Mouse (Mus musculus) spleen, adult 2 months (tissue): ENCODE results near the gene Cpt1c. TPM values are rescaled to one million over a fixed set of nuclear protein-coding genes. Genes with fewer than 3 reads are reported as not detected.

ENCODE experiments used
- DNase-seq, 2 experiments: peaks; one replicate each; pipeline versions ENCODE4 v3.0.0 to v3.0.0-alpha.2; 2012 to 2021; ENCODE audit warnings: low spot score in 2 of 2, low read depth in 1 of 2
- H3K27ac ChIP-seq: fragments of 200-500 bp; 2 replicates; pipeline ENCODE4 v1.5.1; 2012; ENCODE audit warnings: low read length, inconsistent platforms; ENCODE audit not compliant: insufficient read depth
- H3K27me3 ChIP-seq: fragments of 200-500 bp; 2 replicates; pipeline ENCODE4 v1.6.1; 2012; ENCODE audit warnings: mild to moderate bottlenecking, moderate library complexity, low read length, inconsistent platforms; ENCODE audit not compliant: control insufficient read depth, insufficient read depth
- H3K36me3 ChIP-seq: fragments of 200-500 bp; 2 replicates; pipeline ENCODE4 v1.6.1; 2012; ENCODE audit warnings: mild to moderate bottlenecking, low read length, inconsistent platforms; ENCODE audit not compliant: control insufficient read depth, insufficient read depth
- H3K4me1 ChIP-seq: fragments of 200-500 bp; 2 replicates; pipeline ENCODE4 v1.6.1; 2011; ENCODE audit warnings: inconsistent platforms; ENCODE audit not compliant: control insufficient read depth, insufficient read depth, insufficient read length
- H3K4me3 ChIP-seq: fragments of 200-500 bp; 2 replicates; pipeline ENCODE4 v1.5.1; 2011; ENCODE audit warnings: mild to moderate bottlenecking, inconsistent platforms; ENCODE audit not compliant: insufficient read depth, insufficient read length; ENCODE audit errors: extremely low read depth
- CTCF ChIP-seq: fragments of 200-500 bp; IDR thresholded peaks from 2 replicates; pipeline ENCODE4 v1.5.1; 2011; ENCODE audit warnings: mild to moderate bottlenecking, inconsistent platforms; ENCODE audit not compliant: insufficient read depth, insufficient read length, insufficient replicate concordance; ENCODE audit errors: extremely low read depth
- POLR2A ChIP-seq: fragments of 200-500 bp; IDR thresholded peaks from 2 replicates; pipeline ENCODE4 v1.6.1; 2011; ENCODE audit warnings: low read depth, low read length, inconsistent platforms
- WGBS: fragments of 180-500 bp; shearing (Covaris S2); methylation state at CpG from one replicate; pipeline ENCODE4 v1.1.7; 2018; 5-methylcytosine and 5-hydroxymethylcytosine counted together
- polyA plus RNA-seq: library from polyadenylated mRNA; depleted of rRNA; stranded (reverse); fragments of >200 nt; gene quantifications from 2 replicates; pipeline ENCODE4 v1.2.3, GENCODE M21; 2012

Cpt1c gene
- polyA plus RNA-seq, 1 experiment, result 6.1 TPM

DNA sequence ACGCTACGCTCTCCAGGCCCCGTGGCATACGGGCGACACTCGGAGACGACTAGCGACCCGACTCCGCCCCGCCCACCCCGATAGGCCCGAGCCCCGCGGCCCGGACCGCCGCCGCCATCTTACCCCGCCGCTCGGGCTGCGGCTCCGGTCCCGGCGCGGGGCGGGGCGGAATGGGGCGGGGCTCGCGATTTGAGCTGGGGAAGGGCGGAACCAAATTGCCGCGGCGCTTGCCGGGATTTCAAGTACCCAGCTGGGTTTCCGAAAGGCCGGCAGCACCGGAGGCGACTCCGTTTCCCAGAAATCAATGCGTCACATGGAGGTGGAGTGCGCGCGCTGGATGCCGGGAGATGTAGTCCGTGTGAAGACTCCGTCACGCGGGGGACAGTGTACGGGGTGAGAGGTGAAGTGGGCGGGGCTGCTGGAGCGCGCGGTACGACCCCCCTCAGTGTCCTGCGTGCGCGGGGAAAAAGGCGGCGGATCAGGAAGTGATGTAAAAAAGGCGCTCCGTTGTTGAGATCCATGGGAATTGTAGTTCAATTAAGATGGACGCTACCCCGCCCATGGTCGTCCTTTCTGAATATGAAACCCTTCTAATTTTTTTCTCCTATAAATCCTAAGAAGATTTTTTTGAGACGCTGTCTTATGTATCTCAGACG is 41.4 kb upstream of the Cpt1c start, which contains the start of gene Scaf1:
Gene Scaf1 (minus strand): TSS at position 407 of the 656 bp plus-strand sequence.
- DNase-seq, result peak; percentile 99
- peak within 1 kb of the TSS; percentile 89 for H3K27ac ChIP-seq
- H3K4me1 ChIP-seq, result peaks cover 13% of the 10 kb centered on the region; the same call in 1 of the 2 replicates
- H3K36me3 ChIP-seq, result peaks cover 10% of the 10 kb centered on the region
- no peaks in the 10 kb centered on the region for H3K27me3 ChIP-seq
- WGBS, result 1% methylated on average over 69 of the region's 69 CpGs
- H3K4me3 ChIP-seq, result peak within 1 kb of the TSS; percentile 81
- TF ChIP-seq CTCF, result no peak
- no peak; the same call in 1 of the 2 replicates for TF ChIP-seq POLR2A

DNA sequence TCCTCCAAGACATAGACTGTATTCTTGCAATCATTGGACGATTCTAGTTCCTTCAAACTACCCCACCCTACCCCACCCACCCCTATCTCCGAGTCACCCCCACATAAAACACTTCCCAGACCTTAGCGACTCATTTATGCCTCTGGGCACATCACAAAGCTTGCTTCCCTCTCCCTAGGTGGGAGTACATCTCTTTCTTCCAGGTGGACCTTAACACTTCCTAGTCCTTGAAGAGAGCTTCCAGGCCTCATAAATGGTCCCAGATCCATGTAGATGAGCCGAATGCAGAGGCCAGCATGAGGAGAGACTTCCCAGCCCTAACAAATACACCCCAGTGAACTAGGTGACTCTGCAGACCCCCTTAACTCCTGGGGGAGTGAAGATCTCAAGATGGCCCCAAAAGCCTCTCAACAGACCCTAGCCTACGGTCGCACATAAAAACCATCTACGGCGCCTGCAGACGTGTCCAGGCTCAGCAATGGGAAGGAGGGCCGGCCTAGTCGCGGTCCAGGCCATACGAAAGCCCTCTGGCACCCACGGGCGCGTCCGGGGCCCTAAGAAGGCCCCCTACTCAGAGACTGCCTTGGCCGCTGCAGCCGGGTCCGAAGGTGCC is 40.8 kb upstream of the Cpt1c start:
- H3K27me3 ChIP-seq, result no peaks in the 10 kb centered on the region
- DNase-seq, result no peak
- TF ChIP-seq CTCF, result no peak
- no peak for TF ChIP-seq POLR2A
- peaks cover 10% of the 10 kb centered on the region for H3K36me3 ChIP-seq
- peaks cover 13% of the 10 kb centered on the region; the same call in 1 of the 2 replicates for H3K4me1 ChIP-seq
- H3K4me3 ChIP-seq, result peak overlapping the region; percentile 81
- WGBS, result 1% methylated on average over 20 of the region's 20 CpGs
- peak overlapping the region; percentile 68 for H3K27ac ChIP-seq

DNA sequence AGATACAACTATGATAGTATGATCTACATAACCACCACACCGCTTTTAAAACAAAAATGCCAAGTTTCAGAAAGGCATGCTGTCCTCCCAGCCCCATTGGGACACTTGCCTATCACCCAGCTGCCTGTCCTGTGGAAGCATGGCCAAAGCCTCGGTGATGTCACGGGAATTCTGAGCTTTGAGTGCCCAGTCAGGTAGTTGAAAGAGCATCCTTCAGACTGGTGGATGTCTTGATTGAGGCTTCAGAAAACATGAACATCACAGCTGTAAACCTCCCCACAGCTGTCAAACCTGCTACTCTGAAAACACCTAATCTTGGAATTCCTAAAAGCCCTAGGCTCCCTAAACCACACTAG is 39.4 kb upstream of the Cpt1c start:
- no peak for TF ChIP-seq CTCF
- TF ChIP-seq POLR2A, result no peak
- no peak for DNase-seq
- Histone ChIP-seq H3K27ac (no peak overlapping the region), H3K36me3 (peaks cover 10% of the 10 kb centered on the region), H3K4me1 (peaks cover 10% of the 10 kb centered on the region; the same call in 1 of the 2 replicates), H3K4me3 (no peak overlapping the region), H3K27me3 (no peaks in the 10 kb centered on the region)
- 94% methylated on average over 3 of the region's 3 CpGs for WGBS

DNA sequence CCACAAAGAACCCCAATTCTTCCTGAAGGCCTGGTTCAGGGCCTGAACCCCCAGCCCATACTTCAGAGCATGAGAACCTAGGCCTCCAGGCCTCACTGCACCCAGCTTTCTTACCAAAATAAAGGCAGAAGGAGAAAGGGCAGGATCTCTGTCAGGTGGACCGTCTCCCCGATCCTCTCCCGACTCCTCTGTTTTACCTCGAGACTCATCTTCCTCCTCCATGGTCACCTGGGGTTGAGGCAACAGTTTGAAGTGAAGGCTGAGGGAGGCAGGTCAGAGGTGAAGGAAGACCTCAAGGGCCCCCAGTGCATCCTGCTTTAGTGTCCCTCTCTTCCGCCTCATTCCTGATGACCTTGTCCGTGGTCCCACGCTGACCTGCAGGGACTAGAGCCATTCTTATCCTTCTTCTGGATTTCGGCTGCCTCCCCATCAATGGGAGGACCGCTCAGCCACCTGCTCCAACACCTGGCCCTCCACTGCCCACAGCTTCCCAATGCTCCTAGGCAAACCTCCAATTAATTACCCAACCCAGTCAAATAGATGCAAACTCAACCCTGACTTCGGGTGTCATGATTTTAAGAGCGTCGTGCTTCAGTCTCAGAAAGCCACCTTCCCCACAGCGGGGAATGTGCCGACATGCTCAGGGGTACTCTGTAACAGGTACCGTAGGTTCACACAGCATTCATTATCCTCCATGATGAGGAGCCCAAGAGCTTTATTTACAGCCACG is 38.9 kb upstream of the Cpt1c start:
- Histone ChIP-seq H3K4me3 (no peak overlapping the region), H3K27ac (no peak overlapping the region), H3K4me1 (peaks cover 6% of the 10 kb centered on the region; the same call in 1 of the 2 replicates), H3K36me3 (peaks cover 11% of the 10 kb centered on the region), H3K27me3 (no peaks in the 10 kb centered on the region)
- WGBS, result 95% methylated on average over 16 of the region's 16 CpGs
- no peak for DNase-seq
- no peak for TF ChIP-seq POLR2A
- no peak for TF ChIP-seq CTCF

DNA sequence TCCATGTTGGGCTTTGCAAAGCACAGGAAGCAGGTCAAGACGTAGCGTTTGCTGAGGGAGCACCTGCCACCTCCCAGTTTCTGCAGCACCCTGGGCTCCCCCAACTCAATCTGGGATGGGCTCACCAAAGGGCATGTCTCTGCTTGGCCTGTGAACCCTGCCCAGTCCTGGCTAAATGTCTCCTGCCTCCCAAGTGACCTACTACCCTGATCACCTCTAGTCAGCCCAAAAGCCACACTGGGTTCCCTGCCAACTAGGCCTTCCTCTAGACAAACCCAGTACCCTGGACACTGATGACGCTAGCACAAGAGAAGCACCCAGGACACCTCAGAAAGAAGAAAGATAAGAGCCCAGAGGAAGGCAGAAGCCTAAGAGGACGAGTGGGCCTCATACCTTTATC is 38.2 kb upstream of the Cpt1c start:
- DNase-seq, result no peak
- no peaks in the 10 kb centered on the region for H3K27me3 ChIP-seq
- peaks cover 18% of the 10 kb centered on the region for H3K36me3 ChIP-seq
- 90% methylated on average over 4 of the region's 4 CpGs for WGBS
- H3K4me1 ChIP-seq, result peaks cover 2% of the 10 kb centered on the region; the same call in 1 of the 2 replicates
- H3K4me3 ChIP-seq, result no peak overlapping the region
- TF ChIP-seq POLR2A (no peak), CTCF (no peak)
- H3K27ac ChIP-seq, result no peak overlapping the region

DNA sequence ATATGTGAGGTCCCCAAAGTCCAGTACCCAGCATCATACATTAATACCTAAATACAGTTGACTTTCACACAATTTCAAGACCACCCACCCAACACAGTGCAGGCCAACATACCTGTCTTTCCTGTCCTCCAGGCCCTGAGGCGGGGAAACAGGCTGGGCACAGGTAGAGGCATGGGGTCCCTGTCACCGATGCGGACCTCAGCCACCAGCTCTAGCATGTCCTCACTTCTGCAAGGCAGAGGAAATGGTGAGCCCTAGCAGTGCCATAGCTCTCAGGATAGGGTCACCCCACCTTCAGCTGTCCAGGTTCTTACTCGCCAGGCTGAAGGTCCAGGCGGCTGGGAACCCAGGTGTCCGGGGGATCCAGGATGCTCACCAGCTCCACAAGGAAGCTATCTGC is 37.4 kb upstream of the Cpt1c start:
- Histone ChIP-seq H3K27ac (no peak overlapping the region), H3K4me1 (peaks cover 2% of the 10 kb centered on the region; the same call in 1 of the 2 replicates), H3K36me3 (peaks cover 26% of the 10 kb centered on the region), H3K27me3 (no peaks in the 10 kb centered on the region), H3K4me3 (no peak overlapping the region)
- TF ChIP-seq POLR2A (no peak), CTCF (no peak)
- no peak for DNase-seq
- 96% methylated on average over 6 of the region's 6 CpGs for WGBS

DNA sequence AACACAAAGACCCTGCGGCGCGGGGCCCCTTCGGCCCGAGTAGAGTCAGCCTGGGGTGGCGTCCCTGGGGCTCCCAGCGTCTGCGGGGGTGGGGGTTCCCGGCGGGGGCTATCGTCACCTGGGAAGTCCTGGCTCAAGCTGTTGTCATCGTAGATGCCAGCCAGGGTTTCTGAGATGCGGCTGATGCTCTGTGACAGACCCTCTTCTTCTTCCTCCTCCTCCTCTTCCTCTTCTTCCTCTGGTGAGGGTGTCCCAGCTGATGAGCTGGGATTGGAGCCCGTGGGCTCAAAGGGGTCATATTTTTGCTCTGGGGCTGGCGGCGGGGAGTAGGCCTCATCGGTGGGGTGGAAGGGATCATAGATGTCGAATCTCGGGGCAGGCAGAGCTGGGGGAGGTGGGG is 33.8 kb upstream of the Cpt1c start:
- peaks cover 49% of the 10 kb centered on the region for H3K36me3 ChIP-seq
- no peak for DNase-seq
- no peak for TF ChIP-seq POLR2A
- no peak for TF ChIP-seq CTCF
- H3K4me3 ChIP-seq, result no peak overlapping the region
- WGBS, result 94% methylated on average over 19 of the region's 19 CpGs
- no peak overlapping the region for H3K27ac ChIP-seq
- no peaks in the 10 kb centered on the region for H3K27me3 ChIP-seq
- H3K4me1 ChIP-seq, result no peaks in the 10 kb centered on the region
